Mouse (Mus musculus): ENCODE data around the gene Rab3ip. TPM values are rescaled to one million over a fixed set of nuclear protein-coding genes. Genes with fewer than 3 reads are reported as not detected.

Gene Rab3ip
- total RNA-seq, 1 experiment, result 51.9 TPM

DNA sequence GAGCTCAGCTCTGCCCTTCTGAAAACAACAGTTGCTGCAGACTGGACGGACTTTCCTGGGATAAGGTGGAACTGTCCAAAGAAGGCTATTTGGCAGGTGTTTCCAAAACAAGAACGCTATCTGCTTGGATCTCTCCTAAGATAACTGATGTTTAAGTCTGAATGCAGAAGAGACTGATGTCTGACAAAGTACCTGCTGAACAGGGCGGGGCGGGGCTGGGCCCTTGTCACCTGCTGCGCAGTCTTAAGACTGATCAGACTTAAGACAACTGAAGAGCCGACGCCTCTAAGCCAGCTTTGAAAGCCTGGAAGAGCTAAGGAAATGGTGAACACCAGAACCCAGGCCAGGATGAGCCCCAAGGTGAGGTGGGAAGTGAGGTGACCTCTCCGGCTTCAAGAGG is 29.9 kb downstream of the Rab3ip start:
- TF ChIP-seq ZNF384 (IDR thresholded peaks at IDR 0.05; ENCODE audit: low read depth, low read length) (no peak), CHD2 (IDR thresholded peaks at IDR 0.05; ENCODE audit: low read depth, low read length) (no peak), MAFK (IDR thresholded peaks at IDR 0.05; ENCODE audit: insufficient read depth, low read depth, low read length) (no peak), HCFC1 (IDR thresholded peaks at IDR 0.05; ENCODE audit: borderline replicate concordance, insufficient read depth, low read length) (no peak), ZC3H11A (IDR thresholded peaks at IDR 0.05; ENCODE audit: borderline replicate concordance, low read depth, low read length) (no peak)
- in situ Hi-C loops (cut with MboI; ENCODE audit: low sequenced_read_pairs in 2 of 2, unreplicated experiment in 2 of 2), result no loop called here

GRCm38 (mm10) chr10:116919368-116920317 is 30.9 kb downstream of the Rab3ip start:
- Histone ChIP-seq H3K9me3 (ENCODE audit: control insufficient read depth, insufficient read depth, low read depth, low read length) (no peaks in the 10 kb centered on the region), H3K4me3 (ENCODE audit: insufficient read depth in 1 of 2, low read depth in 1 of 2, low read length in 2 of 2, poor library complexity in 1 of 2, severe bottlenecking in 1 of 2) (no peak overlapping the region), H3K36me3 (ENCODE audit: control insufficient read depth, insufficient read depth, low read length, poor library complexity, severe bottlenecking) (peaks cover 35% of the 10 kb centered on the region), H3K27ac (ENCODE audit: insufficient read depth, low read depth, low read length, poor library complexity, severe bottlenecking) (no peak overlapping the region), H3K4me1 (ENCODE audit: control insufficient read depth in 2 of 2, insufficient read depth in 2 of 2, low read length in 2 of 2, poor library complexity in 1 of 2) (peaks cover 0 to 18% of the 10 kb centered on the region in 2 experiments; a peak in 2 of 4 replicates), H3K9ac (ENCODE audit: insufficient read depth, low read depth, low read length, poor library complexity, severe bottlenecking) (no peak overlapping the region)
- TF ChIP-seq MAFK (IDR thresholded peaks at IDR 0.05; ENCODE audit: insufficient read depth, low read depth, low read length), result no peak
- TF ChIP-seq ZNF384 (IDR thresholded peaks at IDR 0.05; ENCODE audit: low read depth, low read length), result no peak
- in situ Hi-C loops (cut with MboI; ENCODE audit: low sequenced_read_pairs in 2 of 2, unreplicated experiment in 2 of 2), result no loop called here
- no peak for DNase-seq (ENCODE audit: low read depth, low spot score)

More for the DNA sequence above, 29.9 kb downstream of the Rab3ip start:
- Histone ChIP-seq H3K4me3 (ENCODE audit: insufficient read depth in 1 of 2, low read depth in 1 of 2, low read length in 2 of 2, poor library complexity in 1 of 2, severe bottlenecking in 1 of 2) (no peak overlapping the region), H3K4me1 (ENCODE audit: control insufficient read depth in 2 of 2, insufficient read depth in 2 of 2, low read length in 2 of 2, poor library complexity in 1 of 2) (peaks cover 0 to 18% of the 10 kb centered on the region in 2 experiments; a peak in 2 of 4 replicates), H3K36me3 (ENCODE audit: control insufficient read depth, insufficient read depth, low read length, poor library complexity, severe bottlenecking) (peaks cover 36% of the 10 kb centered on the region), H3K9me3 (ENCODE audit: control insufficient read depth, insufficient read depth, low read depth, low read length) (no peaks in the 10 kb centered on the region), H3K9ac (ENCODE audit: insufficient read depth, low read depth, low read length, poor library complexity, severe bottlenecking) (no peak overlapping the region), H3K27ac (ENCODE audit: insufficient read depth, low read depth, low read length, poor library complexity, severe bottlenecking) (no peak overlapping the region)
- no peak for DNase-seq (ENCODE audit: low read depth, low spot score)

GRCm38 (mm10) chr10:116916581-116916980 is 34.0 kb downstream of the Rab3ip start:
- no peak overlapping the region for H3K4me3 ChIP-seq (ENCODE audit: insufficient read depth in 1 of 2, low read depth in 1 of 2, low read length in 2 of 2, poor library complexity in 1 of 2, severe bottlenecking in 1 of 2)
- TF ChIP-seq CHD2 (IDR thresholded peaks at IDR 0.05; ENCODE audit: low read depth, low read length) (no peak), ZC3H11A (IDR thresholded peaks at IDR 0.05; ENCODE audit: borderline replicate concordance, low read depth, low read length) (no peak), HCFC1 (IDR thresholded peaks at IDR 0.05; ENCODE audit: borderline replicate concordance, insufficient read depth, low read length) (no peak), ZNF384 (IDR thresholded peaks at IDR 0.05; ENCODE audit: low read depth, low read length) (no peak), MAFK (IDR thresholded peaks at IDR 0.05; ENCODE audit: insufficient read depth, low read depth, low read length) (no peak)
- H3K36me3 ChIP-seq (ENCODE audit: control insufficient read depth, insufficient read depth, low read length, poor library complexity, severe bottlenecking), result peaks cover 35% of the 10 kb centered on the region
- no peaks in the 10 kb centered on the region for H3K9me3 ChIP-seq (ENCODE audit: control insufficient read depth, insufficient read depth, low read depth, low read length)
- no peak overlapping the region for H3K9ac ChIP-seq (ENCODE audit: insufficient read depth, low read depth, low read length, poor library complexity, severe bottlenecking)
- H3K27ac ChIP-seq (ENCODE audit: insufficient read depth, low read depth, low read length, poor library complexity, severe bottlenecking), result no peak overlapping the region
- peaks cover 2 to 11% of the 10 kb centered on the region in 2 experiments; a peak in 2 of 4 replicates for H3K4me1 ChIP-seq (ENCODE audit: control insufficient read depth in 2 of 2, insufficient read depth in 2 of 2, low read length in 2 of 2, poor library complexity in 1 of 2)
- in situ Hi-C loops (cut with MboI; ENCODE audit: low sequenced_read_pairs in 2 of 2, unreplicated experiment in 2 of 2), result no loop called here
- no peak for DNase-seq (ENCODE audit: low read depth, low spot score)

DNA sequence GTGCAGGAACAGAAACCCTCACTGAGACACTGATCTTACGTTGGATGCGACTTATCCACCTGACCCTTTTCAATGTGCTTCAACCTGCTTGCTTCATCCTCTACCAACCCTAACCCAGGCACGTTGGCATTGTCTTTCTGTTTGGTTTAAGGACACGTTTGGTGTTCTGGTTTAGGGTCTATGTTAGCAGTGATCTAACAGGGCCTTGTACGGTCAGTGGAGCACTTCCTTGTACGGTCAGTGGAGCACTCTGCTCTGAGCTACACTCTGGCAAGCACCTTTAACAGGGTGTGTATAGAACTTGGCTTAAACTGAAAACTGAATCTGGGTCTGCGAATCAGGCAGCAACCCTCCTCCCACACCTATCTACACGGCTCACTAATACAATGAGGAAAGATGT is 35.3 kb downstream of the Rab3ip start:
- Histone ChIP-seq H3K27ac (ENCODE audit: insufficient read depth, low read depth, low read length, poor library complexity, severe bottlenecking) (no peak overlapping the region), H3K4me1 (ENCODE audit: control insufficient read depth in 2 of 2, insufficient read depth in 2 of 2, low read length in 2 of 2, poor library complexity in 1 of 2) (peaks cover 2 to 5% of the 10 kb centered on the region in 2 experiments; a peak in 1 of 4 replicates), H3K36me3 (ENCODE audit: control insufficient read depth, insufficient read depth, low read length, poor library complexity, severe bottlenecking) (peaks cover 40% of the 10 kb centered on the region), H3K9me3 (ENCODE audit: control insufficient read depth, insufficient read depth, low read depth, low read length) (no peaks in the 10 kb centered on the region), H3K4me3 (ENCODE audit: insufficient read depth in 1 of 2, low read depth in 1 of 2, low read length in 2 of 2, poor library complexity in 1 of 2, severe bottlenecking in 1 of 2) (no peak overlapping the region), H3K9ac (ENCODE audit: insufficient read depth, low read depth, low read length, poor library complexity, severe bottlenecking) (no peak overlapping the region)
- no peak for DNase-seq (ENCODE audit: low read depth, low spot score)
- in situ Hi-C loops (cut with MboI; ENCODE audit: low sequenced_read_pairs in 2 of 2, unreplicated experiment in 2 of 2), result no loop called here
- no peak for TF ChIP-seq HCFC1 (IDR thresholded peaks at IDR 0.05; ENCODE audit: borderline replicate concordance, insufficient read depth, low read length)
- TF ChIP-seq ZC3H11A (IDR thresholded peaks at IDR 0.05; ENCODE audit: borderline replicate concordance, low read depth, low read length), result no peak
- TF ChIP-seq CHD2 (IDR thresholded peaks at IDR 0.05; ENCODE audit: low read depth, low read length), result no peak
- TF ChIP-seq MAFK (IDR thresholded peaks at IDR 0.05; ENCODE audit: insufficient read depth, low read depth, low read length), result no peak
- TF ChIP-seq ZNF384 (IDR thresholded peaks at IDR 0.05; ENCODE audit: low read depth, low read length), result no peak

Data from ES-E14 (cell line).